Mouse (Mus musculus) CH12.LX (cell line): Measurements from ENCODE around the gene Hs3st6. TPM values are rescaled to one million over a fixed set of nuclear protein-coding genes. Genes with fewer than 3 reads are reported as not detected.

Experiments used
- DNase-seq: peaks from one replicate; pipeline ENCODE4 v3.0.0-alpha.2; 2013; ENCODE audit errors: extremely low read depth
- H3K27ac ChIP-seq: 2 replicates; pipeline ENCODE4 v1.5.1; 2012; ENCODE audit warnings: low read depth, mild to moderate bottlenecking, control low read depth, moderate library complexity; ENCODE audit not compliant: insufficient read depth
- H3K27me3 ChIP-seq: replicated peaks from 2 replicates; pipeline ENCODE3; 2012; ENCODE audit warnings: inconsistent platforms
- H3K36me3 ChIP-seq, 2 experiments: replicated peaks in 1 of 2; 2 replicates each; pipeline versions ENCODE3 to v1.6.1; 2012; ENCODE audit warnings: inconsistent platforms in 1 of 2, low read length in 1 of 2, mild to moderate bottlenecking in 1 of 2, mixed read lengths in 1 of 2, moderate library complexity in 1 of 2; ENCODE audit not compliant: control insufficient read depth in 1 of 2, insufficient read depth in 1 of 2
- H3K4me1 ChIP-seq, 2 experiments: 2 replicates each; pipeline ENCODE4 v1.6.1; 2012; ENCODE audit warnings: inconsistent platforms in 1 of 2, moderate library complexity in 1 of 2; ENCODE audit not compliant: insufficient read depth in 2 of 2, control insufficient read depth in 1 of 2
- H3K4me2 ChIP-seq: 2 replicates; pipeline ENCODE4 v1.6.1; 2012; ENCODE audit warnings: low read depth, mild to moderate bottlenecking, control low read depth; ENCODE audit not compliant: poor library complexity, insufficient read depth, severe bottlenecking
- H3K4me3 ChIP-seq, 3 experiments: fragments of 150-350 bp in 1 of 3; sonication (generic) in 1 of 3; replicated peaks in 1 of 3; 2 replicates each; pipeline versions ENCODE3 to v1.5.1; 2011 to 2012; ENCODE audit warnings: low read depth in 2 of 3, low read length in 2 of 3, mild to moderate bottlenecking in 2 of 3, moderate library complexity in 2 of 3, control low read depth in 1 of 3, improper control_type of control experiment in 1 of 3, inconsistent platforms in 1 of 3, mixed read lengths in 1 of 3; ENCODE audit not compliant: poor library complexity in 1 of 3
- H3K79me2 ChIP-seq: replicated peaks from 2 replicates; pipeline ENCODE4 v1.6.1; 2012; ENCODE audit warnings: mild to moderate bottlenecking, moderate library complexity; ENCODE audit not compliant: control insufficient read depth, poor library complexity, insufficient read depth, severe bottlenecking; ENCODE audit errors: extremely low read depth
- H3K9ac ChIP-seq: 2 replicates; pipeline ENCODE4 v1.6.1; 2012; ENCODE audit warnings: low read depth, mild to moderate bottlenecking, control low read depth, moderate library complexity; ENCODE audit not compliant: insufficient read depth
- H3K9me3 ChIP-seq: replicated peaks from 2 replicates; pipeline ENCODE3; 2012; ENCODE audit warnings: low read length, inconsistent platforms, mixed read lengths
- BHLHE40 ChIP-seq: IDR thresholded peaks from 2 replicates; pipeline ENCODE4 v1.6.1; 2011; ENCODE audit warnings: mild to moderate bottlenecking, low read depth, low read length, improper control_type of control experiment
- CHD1 ChIP-seq: IDR thresholded peaks from 2 replicates; pipeline ENCODE4 v1.6.1; 2012; ENCODE audit warnings: low read depth, low read length, improper control_type of control experiment, inconsistent platforms
- CHD2 ChIP-seq: IDR thresholded peaks from 2 replicates; pipeline ENCODE4 v1.6.1; 2011; ENCODE audit warnings: low read length, improper control_type of control experiment
- E2F4 ChIP-seq: IDR thresholded peaks from 2 replicates; pipeline ENCODE4 v1.6.1; 2011; ENCODE audit warnings: low read depth, low read length, improper control_type of control experiment; ENCODE audit not compliant: insufficient replicate concordance
- ELF1 ChIP-seq: IDR thresholded peaks from 2 replicates; pipeline ENCODE4 v1.6.1; 2014; ENCODE audit warnings: low read depth, mild to moderate bottlenecking, inconsistent platforms, low read length, improper control_type of control experiment
- JUND ChIP-seq: conservative IDR thresholded peaks from 2 replicates; pipeline ENCODE4 v1.6.1; 2011; ENCODE audit warnings: low read depth, low read length, improper control_type of control experiment
- MAFK ChIP-seq: IDR thresholded peaks from 2 replicates; pipeline ENCODE4 v1.6.1; 2011; ENCODE audit warnings: low read length, improper control_type of control experiment; ENCODE audit not compliant: insufficient replicate concordance
- MAZ ChIP-seq: IDR thresholded peaks from 2 replicates; pipeline ENCODE4 v1.6.1; 2012; ENCODE audit warnings: low read depth, mild to moderate bottlenecking, inconsistent platforms, low read length, improper control_type of control experiment, moderate library complexity
- MEF2A ChIP-seq: IDR thresholded peaks from 2 replicates; pipeline ENCODE4 v1.6.1; 2014; ENCODE audit warnings: low read depth, mild to moderate bottlenecking, inconsistent platforms, low read length, improper control_type of control experiment, borderline replicate concordance
- NELFE ChIP-seq: IDR thresholded peaks from 2 replicates; pipeline ENCODE4 v1.6.1; 2011; ENCODE audit warnings: low read depth, low read length, improper control_type of control experiment
- NRF1 ChIP-seq: IDR thresholded peaks from 2 replicates; pipeline ENCODE4 v1.6.1; 2014; ENCODE audit warnings: low read depth, mild to moderate bottlenecking, inconsistent platforms, low read length, improper control_type of control experiment, moderate library complexity
- POLR2A ChIP-seq: IDR thresholded peaks from 2 replicates; pipeline ENCODE4 v1.6.1; 2011; ENCODE audit warnings: low read depth, mild to moderate bottlenecking, improper control_type of control experiment, low read length
- POLR2AphosphoS2 ChIP-seq: IDR thresholded peaks from 2 replicates; pipeline ENCODE4 v1.6.1; 2011; ENCODE audit warnings: low read depth, low read length, improper control_type of control experiment
- RCOR1 ChIP-seq: conservative IDR thresholded peaks from 2 replicates; pipeline ENCODE4 v1.6.1; 2012; ENCODE audit warnings: low read depth, mild to moderate bottlenecking, inconsistent platforms, low read length, improper control_type of control experiment
- SIN3A ChIP-seq: IDR thresholded peaks from 2 replicates; pipeline ENCODE4 v1.6.1; 2012; ENCODE audit warnings: low read length, improper control_type of control experiment, inconsistent platforms
- SMC3 ChIP-seq: IDR thresholded peaks from 2 replicates; pipeline ENCODE4 v1.6.1; 2011; ENCODE audit warnings: low read depth, low read length, improper control_type of control experiment
- TBP ChIP-seq: conservative IDR thresholded peaks from 2 replicates; pipeline ENCODE4 v1.6.1; 2011; ENCODE audit warnings: low read depth, low read length, improper control_type of control experiment
- ZMIZ1 ChIP-seq: IDR thresholded peaks from 2 replicates; pipeline ENCODE4 v1.6.1; 2012; ENCODE audit warnings: low read depth, mild to moderate bottlenecking, inconsistent platforms, low read length, improper control_type of control experiment
- ZNF384 ChIP-seq: IDR thresholded peaks from 2 replicates; pipeline ENCODE4 v1.6.1; 2012; ENCODE audit warnings: low read depth, low read length, improper control_type of control experiment, inconsistent platforms
- dilution Hi-C: fragments of 300-500 bp; cut with MboI; formaldehyde crosslinking; loops from 2 replicates; pipeline ENCODE4 v1.14.3; 2020; ENCODE audit warnings: low sequenced_read_pairs; ENCODE audit not compliant: extremely low pct_unique_long_range_greater_than_20kb, extremely low pct_ligation_motif_present
- in situ Hi-C: fragments of 300-500 bp; cut with MboI; formaldehyde crosslinking; loops from 3 replicates; pipeline ENCODE4 v1.14.3; 2019; ENCODE audit warnings: low sequenced_read_pairs, low pct_ligation_motif_present, low pct_unique_long_range_greater_than_20kb, mixed read lengths
- polyA plus RNA-seq: library from polyadenylated mRNA; unstranded; fragments of >175 nt; gene quantifications from 2 replicates; pipeline ENCODE4 v1.2.1, GENCODE M21; 2012; ENCODE audit warnings: low read depth; ENCODE audit not compliant: insufficient read length
- total RNA-seq, 2 experiments: library from RNA; depleted of rRNA; stranded (reverse); fragments of 300-350 nt in 1 of 2; fragments of >200 nt in 1 of 2; gene quantifications; 2 replicates each; pipeline ENCODE4 v1.2.3; 2012 to 2014

Gene Hs3st6
- total and polyA plus RNA-seq, 3 experiments: 0.30 TPM; not detected in 2

- TF ChIP-seq POLR2AphosphoS2 (peak; percentile 98), CHD2 (peak; percentile 20; the same call in 1 of the 2 replicates), NELFE (no peak), MEF2A (no peak), MAFK (no peak), MAZ (0 out of 2 replicates have a peak, but pooled peaks have one; percentile 31), RCOR1 (no peak), CHD1 (peak; percentile 66; the same call in 1 of the 2 replicates), ELF1 (no peak), POLR2A (peak; percentile 63), JUND (no peak), ZMIZ1 (peak; percentile 83; the same call in 1 of the 2 replicates), TBP (no peak), E2F4 (no peak), NRF1 (0 out of 2 replicates have a peak, but pooled peaks have one; percentile 10), SMC3 (no peak)
- no peaks in the 10 kb centered on the region for H3K27me3 ChIP-seq
- peak overlapping the region; percentile 2; the same call in 1 of the 2 replicates for H3K27ac ChIP-seq
- dilution Hi-C loops: no loop called here
- peak overlapping the region; percentile 98 for H3K4me2 ChIP-seq
- H3K36me3 ChIP-seq: peaks cover 29 to 34% of the 10 kb centered on the region in 2 experiments
- peaks cover 47% of the 10 kb centered on the region for H3K79me2 ChIP-seq
- in situ Hi-C loops: no loop called here
- no peaks in the 10 kb centered on the region for H3K9me3 ChIP-seq
- H3K4me1 ChIP-seq: peaks cover 5 to 28% of the 10 kb centered on the region in 2 experiments; a peak in 3 of 4 replicates
- peak; percentile 54 for DNase-seq
- H3K9ac ChIP-seq: peak overlapping the region; percentile 75
- H3K4me3 ChIP-seq: peak overlapping the region; percentile 20 to 64 (median 28)
These were observed 30.4 kb upstream of the Hs3st6 start for GRCm38 (mm10) chr17:24722220-24722924.

GRCm38 (mm10) chr17:24723122-24723880, 29.5 kb upstream of the Hs3st6 start:
- no peak for TF ChIP-seq ZNF384
- TF ChIP-seq CHD2: peak; percentile 23; the same call in 1 of the 2 replicates
- TF ChIP-seq POLR2AphosphoS2: peak; percentile 62; the same call in 1 of the 2 replicates
- peak; percentile 25; the same call in 1 of the 2 replicates for TF ChIP-seq SIN3A
- no peak for TF ChIP-seq TBP
- TF ChIP-seq BHLHE40: no peak
- peak; percentile 5 for TF ChIP-seq POLR2A
- peak overlapping the region; percentile 56 for H3K27ac ChIP-seq
- peaks cover 47% of the 10 kb centered on the region for H3K79me2 ChIP-seq
- peak overlapping the region; percentile 90 for H3K9ac ChIP-seq
- H3K4me3 ChIP-seq: peak overlapping the region; percentile 66 to 89 (median 89)
- no peaks in the 10 kb centered on the region for H3K9me3 ChIP-seq
- H3K27me3 ChIP-seq: no peaks in the 10 kb centered on the region
- peak; percentile 55 for DNase-seq
- dilution Hi-C loops (no loop called here), in situ Hi-C loops (no loop called here)
- peak overlapping the region; percentile 98 for H3K4me2 ChIP-seq
- peaks cover 24 to 25% of the 10 kb centered on the region in 2 experiments for H3K36me3 ChIP-seq
- peaks cover 5 to 20% of the 10 kb centered on the region in 2 experiments; a peak in 3 of 4 replicates for H3K4me1 ChIP-seq
